Mouse (Mus musculus): Measurements from ENCODE around the gene Ppcdc. TPM values are rescaled to one million over a fixed set of nuclear protein-coding genes. Genes with fewer than 3 reads are reported as not detected.
A peak's percentile ranks its signal among the peaks of the same experiment; 100 is the strongest.
"Not testable (repeated sequence)": the region's sequence is repeated elsewhere in the genome, so short reads cannot be mapped to it uniquely, and the experiment has no call there.

The Ppcdc gene
- polyA plus RNA-seq, 1 experiment from 2014 or later = 30.3 TPM

DNA sequence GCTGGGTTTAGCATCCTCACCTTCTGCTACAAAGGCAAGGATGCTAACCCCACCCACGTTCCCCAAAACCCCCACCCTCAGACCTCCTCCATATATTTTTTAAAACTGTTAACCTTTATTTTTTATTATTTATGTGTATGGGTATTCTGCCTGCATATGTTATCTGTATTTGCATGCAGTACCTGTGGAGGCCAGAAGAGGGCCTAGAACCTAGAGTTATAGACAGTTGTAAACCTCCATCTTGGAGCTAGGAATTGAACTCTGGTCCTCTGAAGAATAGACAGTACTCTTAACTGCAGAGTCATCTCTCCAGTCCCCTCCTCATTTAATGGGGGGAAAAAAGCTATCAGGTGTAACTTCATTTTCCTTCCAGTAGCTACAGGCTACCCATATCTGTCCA lies 9.8 kb upstream of the Ppcdc start:
- H3K27me3 ChIP-seq = no peaks in the 10 kb centered on the region
- no peak overlapping the region for H3K4me2 ChIP-seq
- H3K4me1 ChIP-seq = no peaks in the 10 kb centered on the region
- no peak overlapping the region for H3K27ac ChIP-seq
- WGBS = 78% methylated on average over 1 of the region's 1 CpGs
- no peak overlapping the region for H3K4me3 ChIP-seq (replicated peaks)
- no peak overlapping the region for H3K9ac ChIP-seq
- peaks cover 16% of the 10 kb centered on the region for H3K36me3 ChIP-seq
- no peak for ATAC-seq (replicated peaks; ENCODE audit: low FRiP score)
- no peaks in the 10 kb centered on the region for H3K9me3 ChIP-seq (replicated peaks)

DNA sequence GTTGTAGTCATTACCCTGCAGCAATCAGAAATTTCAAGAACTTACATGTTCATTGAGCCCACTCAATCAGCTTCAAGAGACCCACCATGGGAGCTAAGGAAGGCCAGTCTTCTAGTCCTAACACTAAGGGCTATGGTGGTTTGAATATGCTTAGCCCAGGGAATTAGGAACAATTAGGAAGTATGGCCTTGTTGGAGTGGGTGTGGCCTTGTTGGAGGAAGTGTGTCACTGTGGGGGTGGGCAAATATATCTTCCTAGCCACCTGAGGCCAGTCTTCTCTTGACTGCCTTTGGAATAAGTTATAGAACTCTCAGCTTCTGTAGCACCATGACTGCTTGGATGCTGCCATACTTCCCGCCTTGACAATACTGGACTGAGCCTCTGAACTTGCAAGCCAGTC lies 696 bp upstream of the Ppcdc start:
- Histone ChIP-seq H3K36me3 (peaks cover 17% of the 10 kb centered on the region), H3K27me3 (no peaks in the 10 kb centered on the region), H3K9me3 (replicated peaks) (no peaks in the 10 kb centered on the region), H3K9ac (no peak overlapping the region), H3K4me1 (peaks cover 34% of the 10 kb centered on the region), H3K4me2 (no peak overlapping the region), H3K27ac (peak overlapping the region; percentile 10; the same call in 1 of the 2 replicates), H3K4me3 (replicated peaks) (no peak overlapping the region)
- 97% methylated on average over 1 of the region's 1 CpGs for WGBS
- ATAC-seq (replicated peaks; ENCODE audit: low FRiP score) = no peak

DNA sequence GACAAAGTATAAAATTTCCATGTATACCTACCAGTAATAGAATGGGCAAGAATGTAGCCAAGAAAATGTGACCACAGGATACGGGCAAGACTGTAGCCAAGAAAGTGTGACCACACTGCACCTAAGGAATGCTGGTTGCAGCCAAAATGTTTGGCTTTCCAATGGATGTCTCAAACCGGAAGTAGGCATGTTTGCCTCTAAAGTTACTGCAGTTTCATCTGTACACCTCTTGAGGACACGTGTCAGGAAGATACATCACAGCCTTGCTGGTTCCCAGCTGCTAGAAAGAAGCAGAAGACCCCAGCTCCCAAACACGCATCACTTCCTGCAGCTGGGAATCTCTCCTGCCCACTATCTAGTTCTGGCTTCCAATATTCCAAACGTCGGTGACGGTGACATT lies 841 bp downstream of the Ppcdc start:
- H3K36me3 ChIP-seq = peaks cover 9% of the 10 kb centered on the region
- peak overlapping the region; percentile 56 for H3K4me3 ChIP-seq (replicated peaks)
- peak overlapping the region; percentile 62 for H3K9ac ChIP-seq

DNA sequence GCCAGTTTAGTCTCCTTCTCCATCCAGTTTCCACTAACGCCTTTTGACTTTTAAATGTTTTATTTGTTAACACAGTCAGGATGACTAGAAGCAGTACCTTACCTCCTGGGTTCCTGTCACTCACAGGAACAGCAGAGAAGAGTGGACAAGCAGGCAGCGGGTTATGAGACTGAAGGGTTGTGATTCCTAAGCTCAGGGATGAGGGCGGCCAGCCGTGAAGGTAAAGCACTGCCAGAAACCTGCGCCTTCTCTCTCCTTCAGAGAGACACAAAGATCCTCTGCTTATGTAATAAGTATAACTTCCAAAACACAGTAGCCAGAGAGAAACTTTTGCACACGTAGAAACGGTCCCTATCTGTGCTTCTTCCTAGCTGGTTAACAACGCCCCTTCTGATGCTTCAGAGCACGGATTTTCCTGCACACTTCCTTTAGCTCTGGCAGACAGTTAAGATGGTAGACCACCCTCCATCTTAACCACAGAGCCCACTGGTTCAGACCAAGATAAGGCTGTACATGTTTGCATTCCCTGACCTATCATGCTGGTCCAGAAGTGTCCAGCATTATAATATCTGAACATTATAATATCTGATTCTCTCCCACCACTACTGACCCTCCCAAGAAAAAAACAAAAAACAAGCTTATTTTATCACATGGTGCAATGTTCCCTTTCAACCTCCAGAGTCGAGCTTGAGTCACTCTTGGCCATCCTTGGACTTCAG lies 1.9 kb downstream of the Ppcdc start:
- 63% methylated on average over 10 of the region's 10 CpGs for WGBS
- Histone ChIP-seq H3K27ac (peak overlapping the region; percentile 83), H3K27me3 (no peaks in the 10 kb centered on the region), H3K4me2 (0 out of 2 replicates have a peak overlapping the region, but pooled peaks have one; percentile 7), H3K4me1 (peaks cover 47% of the 10 kb centered on the region), H3K4me3 (replicated peaks) (no peak overlapping the region), H3K9ac (no peak overlapping the region), H3K9me3 (replicated peaks) (no peaks in the 10 kb centered on the region), H3K36me3 (peaks cover 2% of the 10 kb centered on the region; the same call in 1 of the 2 replicates)
- ATAC-seq (replicated peaks; ENCODE audit: low FRiP score) = no peak

More for the DNA sequence above, 841 bp downstream of the Ppcdc start:
- no peak for ATAC-seq (replicated peaks; ENCODE audit: low FRiP score)
- Histone ChIP-seq H3K4me1 (peaks cover 38% of the 10 kb centered on the region), H3K4me2 (peak overlapping the region; percentile 77), H3K27ac (peak overlapping the region; percentile 75), H3K9me3 (replicated peaks) (no peaks in the 10 kb centered on the region), H3K27me3 (no peaks in the 10 kb centered on the region)
- WGBS = 39% methylated on average over 7 of the region's 7 CpGs

DNA sequence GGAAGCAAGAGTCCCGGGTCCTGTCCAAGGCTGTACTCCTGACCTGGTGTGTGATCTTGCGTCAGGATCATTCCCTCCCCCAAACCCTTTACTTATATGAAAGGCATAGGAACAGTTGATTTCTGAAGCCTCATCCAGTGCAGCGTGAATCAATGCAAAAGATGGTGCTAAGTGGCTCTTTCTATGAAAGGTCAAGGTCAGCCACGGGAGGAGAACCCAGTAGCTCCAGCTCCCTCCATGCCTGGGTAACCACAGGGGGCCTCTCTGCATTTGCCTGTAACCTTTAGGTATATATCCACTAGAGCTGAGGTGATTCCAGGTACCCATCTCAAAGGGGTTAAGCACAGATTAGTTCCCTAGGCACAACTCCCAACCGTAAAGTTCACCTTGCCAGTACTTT lies 3.8 kb downstream of the Ppcdc start:
- Histone ChIP-seq H3K27ac (no peak overlapping the region), H3K4me3 (replicated peaks) (no peak overlapping the region), H3K4me1 (peaks cover 65% of the 10 kb centered on the region), H3K9ac (no peak overlapping the region), H3K27me3 (no peaks in the 10 kb centered on the region), H3K36me3 (no peaks in the 10 kb centered on the region), H3K9me3 (replicated peaks) (no peaks in the 10 kb centered on the region), H3K4me2 (no peak overlapping the region)
- ATAC-seq (replicated peaks; ENCODE audit: low FRiP score) = no peak
- 72% methylated on average over 5 of the region's 5 CpGs for WGBS

DNA sequence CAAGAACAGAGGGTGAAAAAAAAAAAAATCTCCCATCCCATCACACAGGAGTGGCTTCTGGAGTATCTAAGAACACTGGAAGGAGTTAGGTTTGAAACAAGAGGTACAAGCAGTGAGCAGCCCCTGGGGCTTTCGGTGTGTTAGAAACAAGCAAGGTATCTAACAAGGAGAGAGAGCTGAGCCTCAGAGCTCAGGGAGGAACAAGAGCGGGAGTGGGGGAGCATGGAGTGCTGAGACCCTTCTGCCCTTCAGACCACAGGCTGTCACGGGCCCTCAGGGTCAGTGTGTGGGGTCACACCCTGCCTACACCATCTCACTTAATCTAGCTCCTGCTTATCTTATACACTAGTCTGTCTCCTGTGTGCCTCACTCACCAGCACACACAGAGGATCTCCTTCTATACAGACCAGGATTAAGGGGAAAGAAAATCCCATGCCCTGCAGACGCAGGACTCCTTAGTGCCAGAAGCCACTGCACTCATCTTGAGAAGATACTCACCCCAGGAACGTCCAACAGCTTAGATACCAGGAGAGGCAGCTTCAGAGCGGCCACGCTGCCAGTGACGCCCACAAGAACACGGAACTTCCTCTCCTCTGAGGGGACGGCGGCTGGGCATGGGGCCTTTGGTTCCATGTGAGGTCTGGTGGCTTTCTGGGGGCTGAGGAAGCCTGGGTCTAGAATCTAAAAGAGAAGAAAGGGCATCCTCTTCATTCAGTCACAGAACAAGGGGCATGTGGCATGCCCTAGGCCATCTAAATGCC lies 5.3 kb downstream of the Ppcdc start:
- Histone ChIP-seq H3K9ac (no peak overlapping the region), H3K9me3 (replicated peaks) (no peaks in the 10 kb centered on the region), H3K4me3 (replicated peaks) (no peak overlapping the region), H3K4me1 (peaks cover 69% of the 10 kb centered on the region), H3K36me3 (no peaks in the 10 kb centered on the region), H3K4me2 (no peak overlapping the region), H3K27ac (no peak overlapping the region), H3K27me3 (no peaks in the 10 kb centered on the region)
- no peak for ATAC-seq (replicated peaks; ENCODE audit: low FRiP score)
- WGBS = 89% methylated on average over 11 of the region's 11 CpGs

DNA sequence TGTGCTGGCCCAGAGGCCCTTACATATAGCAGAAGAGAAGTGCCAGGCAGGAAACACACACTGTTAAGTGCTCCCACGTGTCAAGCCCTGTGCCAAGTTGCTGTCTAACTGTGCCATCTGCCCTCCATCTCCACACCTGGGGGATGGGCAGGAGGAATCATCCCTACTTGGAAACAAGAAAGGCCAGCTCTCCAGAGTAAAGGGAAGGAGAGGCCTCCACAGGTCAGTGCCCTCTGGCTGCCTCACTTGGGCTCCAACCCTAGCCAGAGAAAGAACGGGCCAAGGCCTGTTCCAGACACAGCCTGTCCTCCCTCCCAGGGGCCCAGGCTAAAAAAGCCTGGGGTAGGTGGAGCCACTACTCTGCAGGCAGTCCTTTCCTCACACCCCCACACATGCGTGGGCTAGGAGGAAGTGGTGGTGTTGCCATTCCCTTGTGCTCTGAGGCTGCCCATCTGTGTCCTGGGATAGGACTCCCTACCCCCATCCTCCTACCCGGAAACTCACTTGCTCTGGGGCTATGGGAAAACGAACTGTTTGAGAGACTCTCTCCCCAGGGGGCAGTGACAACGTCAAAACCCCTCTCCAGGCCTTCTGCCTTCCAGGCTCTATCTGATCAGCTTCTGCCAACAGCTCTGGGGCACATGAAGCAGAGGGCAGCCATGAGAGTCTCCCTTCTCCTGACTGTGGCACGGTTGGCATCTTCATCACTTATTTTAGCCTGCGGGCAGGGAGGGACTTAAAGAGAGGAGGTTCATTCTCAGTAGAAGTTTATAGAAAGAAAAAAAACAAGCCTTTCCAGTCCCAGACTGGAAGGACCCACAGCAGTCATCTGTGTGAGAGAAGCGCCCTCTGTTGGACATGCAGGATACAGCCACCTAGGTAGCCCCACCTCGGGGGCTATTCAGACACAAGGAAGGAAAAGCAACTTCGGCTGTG lies 6.6 kb downstream of the Ppcdc start:
- ATAC-seq (replicated peaks; ENCODE audit: low FRiP score) = peak; percentile 74
- Histone ChIP-seq H3K27ac (peak overlapping the region; percentile 91), H3K9me3 (replicated peaks) (no peaks in the 10 kb centered on the region), H3K4me3 (replicated peaks) (no peak overlapping the region), H3K36me3 (no peaks in the 10 kb centered on the region), H3K4me2 (peak overlapping the region; percentile 39; the same call in 1 of the 2 replicates), H3K4me1 (peaks cover 57% of the 10 kb centered on the region), H3K27me3 (no peaks in the 10 kb centered on the region), H3K9ac (no peak overlapping the region)
- WGBS = 3% methylated on average over 11 of the region's 11 CpGs

DNA sequence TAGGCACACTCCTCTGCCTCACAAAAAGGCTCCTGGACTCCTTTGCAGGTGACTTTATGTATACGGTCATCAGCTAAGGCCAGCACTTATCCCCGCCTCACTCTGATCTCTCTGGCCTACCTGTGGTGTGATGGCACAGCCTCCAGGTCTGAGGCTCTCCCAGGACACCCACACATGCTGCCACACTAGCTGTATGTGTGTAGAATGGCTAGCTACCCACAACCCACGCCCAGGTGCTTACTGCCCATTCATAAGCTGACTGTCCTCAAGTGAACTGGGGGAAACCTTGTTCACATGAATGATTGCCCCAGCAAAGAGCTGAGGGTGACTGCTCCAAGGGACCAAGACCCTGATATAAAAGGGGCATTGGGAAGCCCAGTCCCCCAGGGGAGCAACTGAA lies 7.4 kb downstream of the Ppcdc start:
- peak overlapping the region; percentile 91 for H3K27ac ChIP-seq
- no peak overlapping the region for H3K9ac ChIP-seq
- no peaks in the 10 kb centered on the region for H3K27me3 ChIP-seq
- WGBS = 87% methylated on average over 3 of the region's 3 CpGs
- no peak overlapping the region for H3K4me2 ChIP-seq
- no peak overlapping the region for H3K4me3 ChIP-seq (replicated peaks)
- H3K4me1 ChIP-seq = peaks cover 53% of the 10 kb centered on the region
- H3K36me3 ChIP-seq = no peaks in the 10 kb centered on the region
- no peak for ATAC-seq (replicated peaks; ENCODE audit: low FRiP score)
- no peaks in the 10 kb centered on the region for H3K9me3 ChIP-seq (replicated peaks)

DNA sequence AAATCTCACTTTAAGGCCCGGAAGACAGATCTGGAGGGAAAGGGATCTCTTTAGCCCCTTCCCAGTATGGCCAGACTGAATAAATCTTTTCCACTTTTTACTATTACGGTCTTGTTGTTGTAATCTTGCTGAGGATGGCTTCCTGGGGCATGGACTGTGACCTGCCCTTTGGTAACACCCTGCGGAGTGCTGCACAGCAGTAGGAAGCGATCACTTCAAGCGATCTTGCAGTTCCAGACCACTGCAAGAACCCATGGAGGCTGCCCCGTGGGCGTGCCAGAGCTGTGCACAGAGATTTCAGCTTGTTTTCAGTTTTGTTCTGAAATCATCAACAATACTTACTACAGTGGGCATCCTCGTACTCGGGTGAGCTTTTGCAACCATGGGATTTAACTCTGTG lies 8.7 kb downstream of the Ppcdc start:
- Histone ChIP-seq H3K9ac (no peak overlapping the region), H3K27me3 (no peaks in the 10 kb centered on the region), H3K9me3 (replicated peaks) (no peaks in the 10 kb centered on the region), H3K4me1 (peaks cover 42% of the 10 kb centered on the region), H3K4me3 (replicated peaks) (no peak overlapping the region), H3K36me3 (no peaks in the 10 kb centered on the region), H3K4me2 (no peak overlapping the region), H3K27ac (peak overlapping the region; percentile 38)
- ATAC-seq (replicated peaks; ENCODE audit: low FRiP score) = no peak
- 25% methylated on average over 9 of the region's 9 CpGs for whole genome bisulfite sequencing

DNA sequence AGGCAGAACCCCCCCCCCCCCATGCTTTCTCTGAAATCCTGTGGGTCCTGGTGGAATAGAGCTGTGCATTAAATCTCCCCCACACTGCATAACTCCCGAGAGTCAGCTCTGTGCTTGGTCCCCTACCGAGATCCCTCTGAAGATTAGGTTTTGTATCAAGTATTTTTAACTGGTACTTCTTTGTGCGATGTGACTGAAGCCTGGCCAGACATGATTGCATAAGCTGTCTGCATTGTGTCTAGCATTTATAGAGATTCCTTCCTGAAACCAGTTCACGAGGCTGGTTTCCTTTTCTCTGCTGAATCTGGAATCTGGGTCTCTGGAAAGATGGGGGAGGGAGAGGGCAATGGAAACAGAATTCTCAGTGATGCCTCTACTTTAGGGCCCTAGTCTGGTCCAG lies 11.5 kb downstream of the Ppcdc start:
- Histone ChIP-seq H3K27me3 (no peaks in the 10 kb centered on the region), H3K4me2 (no peak overlapping the region), H3K4me3 (replicated peaks) (no peak overlapping the region), H3K9me3 (replicated peaks) (no peaks in the 10 kb centered on the region), H3K27ac (no peak overlapping the region), H3K36me3 (no peaks in the 10 kb centered on the region), H3K4me1 (peaks cover 44% of the 10 kb centered on the region), H3K9ac (no peak overlapping the region)
- WGBS = 55% methylated on average over 4 of the region's 4 CpGs
- no peak for ATAC-seq (replicated peaks; ENCODE audit: low FRiP score)

DNA sequence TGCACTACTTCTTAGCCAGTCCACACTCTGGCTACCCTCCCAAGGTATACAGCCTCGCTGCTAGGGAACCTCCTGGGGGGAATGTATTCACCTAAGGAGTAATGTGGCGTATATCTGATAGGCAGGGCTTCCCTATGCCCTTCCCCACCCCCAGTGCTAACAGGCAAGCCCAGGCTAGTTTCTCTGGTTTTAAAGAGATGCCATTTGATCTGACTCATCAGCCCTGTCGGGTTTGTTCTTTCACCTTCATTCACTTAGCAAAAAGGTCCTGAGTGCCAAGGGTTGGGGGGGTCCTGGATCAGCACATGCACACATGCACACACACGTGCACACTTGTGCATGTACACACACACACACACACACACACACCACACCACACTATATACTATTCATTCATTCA lies 12.0 kb downstream of the Ppcdc start:
- Histone ChIP-seq H3K4me2 (no peak overlapping the region), H3K9me3 (replicated peaks) (no peaks in the 10 kb centered on the region), H3K36me3 (no peaks in the 10 kb centered on the region), H3K4me3 (replicated peaks) (no peak overlapping the region), H3K27me3 (no peaks in the 10 kb centered on the region), H3K9ac (no peak overlapping the region), H3K4me1 (peaks cover 40% of the 10 kb centered on the region), H3K27ac (no peak overlapping the region)
- ATAC-seq (replicated peaks; ENCODE audit: low FRiP score) = no peak
- WGBS = 65% methylated on average over 4 of the region's 4 CpGs

DNA sequence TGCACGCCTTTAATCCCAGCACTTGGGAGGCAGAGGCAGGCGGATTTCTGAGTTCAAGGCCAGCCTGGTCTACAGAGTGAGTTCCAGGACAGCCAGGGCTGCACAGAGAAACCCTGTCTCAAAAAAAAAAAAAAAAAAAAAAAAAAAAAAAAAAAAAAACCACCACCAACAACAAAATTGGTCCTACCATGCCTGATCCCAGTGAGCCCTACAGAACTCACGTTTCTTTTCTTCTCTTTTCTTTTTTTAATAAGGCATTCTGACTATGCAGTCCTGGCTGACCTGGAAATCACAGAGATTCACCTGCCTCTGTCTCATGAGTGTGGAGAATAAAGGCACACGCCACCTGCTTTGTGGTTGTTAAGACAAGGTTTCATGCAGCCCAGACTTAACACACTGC lies 12.8 kb downstream of the Ppcdc start:
- WGBS = 86% methylated on average over 4 of the region's 4 CpGs
- not testable (repeated sequence) for H3K4me3 ChIP-seq (replicated peaks); H3K36me3 ChIP-seq; H3K27me3 ChIP-seq; ATAC-seq (replicated peaks; ENCODE audit: low FRiP score); H3K9me3 ChIP-seq (replicated peaks); H3K9ac ChIP-seq; H3K27ac ChIP-seq; H3K4me2 ChIP-seq
- peaks cover 32% of the 10 kb centered on the region for H3K4me1 ChIP-seq

Data from kidney, embryonic 15.5 days (tissue).